Comparison of ENCODE assay signal across 8 mouse cellular contexts in genomic region chr14:118910332-118911222, GRCm38 (mm10). TPM values are rescaled to one million over a fixed set of nuclear protein-coding genes. Genes with fewer than 3 reads are reported as not detected.
DNase-seq lines count a peak whose midpoint lies in the region; ATAC-seq and TF ChIP-seq lines count a peak whose summit lies in the region.

No protein-coding gene starts in this region.

- no peak for TF ChIP-seq POLR2A in ES-Bruce4 (IDR thresholded peaks at IDR 0.05; ENCODE audit: insufficient read depth, low read length)
- TF ChIP-seq POLR2A in bone marrow macrophage, adult 2 months (IDR thresholded peaks at IDR 0.05; ENCODE audit: borderline replicate concordance, low read depth, low read length): no peak
- TF ChIP-seq POLR2A in embryonic fibroblast, embryonic 13.5 days (IDR thresholded peaks at IDR 0.05; ENCODE audit: low read depth, low read length): no peak

- no peaks in the 10 kb centered on the region for H3K27me3 ChIP-seq in ES-Bruce4 (ENCODE audit: control insufficient read depth, insufficient read depth, low read length, poor library complexity, severe bottlenecking)
- H3K27me3 ChIP-seq in kidney, embryonic 14.5 days (ENCODE audit: control insufficient read depth, insufficient read depth, low read length): no peaks in the 10 kb centered on the region
- no peaks in the 10 kb centered on the region for H3K27me3 ChIP-seq in liver, embryonic 11.5 days (replicated peaks; ENCODE audit: control insufficient read depth, insufficient read depth, low read length)

- H3K36me3 ChIP-seq in ES-Bruce4 (ENCODE audit: control insufficient read depth, insufficient read depth, low read length, poor library complexity, severe bottlenecking): peaks cover 4% of the 10 kb centered on the region; the same call in 1 of the 2 replicates
- H3K36me3 ChIP-seq in kidney, embryonic 14.5 days (ENCODE audit: control insufficient read depth, insufficient read depth, low read length): peaks cover 32% of the 10 kb centered on the region
- no peaks in the 10 kb centered on the region; the same call in 1 of the 2 replicates for H3K36me3 ChIP-seq in liver, embryonic 11.5 days (ENCODE audit: control insufficient read depth, insufficient read depth, low read length)

- peak; percentile 54 for TF ChIP-seq CTCF in ES-Bruce4 (IDR thresholded peaks at IDR 0.05; ENCODE audit: low read depth, low read length)
- peak; percentile 47 for TF ChIP-seq CTCF in bone marrow macrophage, adult 2 months (IDR thresholded peaks at IDR 0.05; ENCODE audit: low read depth, low read length)
- peak; percentile 35; the same call in 1 of the 2 replicates for TF ChIP-seq CTCF in embryonic fibroblast, embryonic 13.5 days (IDR thresholded peaks at IDR 0.05; ENCODE audit: borderline replicate concordance, insufficient read depth, low read length)

- no peak for TF ChIP-seq EP300 in ES-Bruce4 (IDR thresholded peaks at IDR 0.05; ENCODE audit: insufficient read depth, low read depth, low read length)

- DNase-seq in heart, adult 9 months (ENCODE audit: low spot score in 2 of 2): peak; percentile 37 to 68
- peak; percentile 49 for DNase-seq in liver, embryonic 11.5 days (ENCODE audit: low spot score)
- peak; percentile 76 for DNase-seq in naive thymus-derived CD4-positive, alpha-beta T cell, adult 2 months (ENCODE audit: low read depth)
- peak; percentile 87 for DNase-seq in testis, postnatal 10 days (ENCODE audit: low spot score)

- peak overlapping the region; percentile 18; the same call in 1 of the 2 replicates for H3K4me2 ChIP-seq in kidney, embryonic 14.5 days (replicated peaks; ENCODE audit: low read depth, low read length)
- H3K4me2 ChIP-seq in liver, embryonic 11.5 days: peak overlapping the region; percentile 50

- peak; percentile 53 for ATAC-seq in kidney, embryonic 14.5 days (ENCODE audit: low FRiP score, low TSS enrichment)
- peak; percentile 63 for ATAC-seq in liver, embryonic 11.5 days (replicated peaks; ENCODE audit: low FRiP score)

- H3K4me3 ChIP-seq in ES-Bruce4 (ENCODE audit: low read depth, low read length): no peak overlapping the region
- H3K4me3 ChIP-seq in bone marrow macrophage, adult 2 months (ENCODE audit: insufficient read depth, low read length): peak overlapping the region; percentile 55
- no peak overlapping the region for H3K4me3 ChIP-seq in embryonic fibroblast, embryonic 13.5 days (ENCODE audit: insufficient read depth, low read length)
- H3K4me3 ChIP-seq in kidney, embryonic 14.5 days (ENCODE audit: low read length): 0 out of 2 replicates have a peak overlapping the region, but pooled peaks have one; percentile 0
- peak overlapping the region; percentile 22; the same call in 1 of the 2 replicates for H3K4me3 ChIP-seq in liver, embryonic 11.5 days (ENCODE audit: low read depth, low read length)

- 39% methylated on average over 29 of the region's 29 CpGs for WGBS in kidney, embryonic 14.5 days
- WGBS in liver, embryonic 11.5 days: 50% methylated on average over 29 of the region's 29 CpGs

- H3K9ac ChIP-seq in ES-Bruce4 (ENCODE audit: low read depth, poor library complexity, severe bottlenecking): no peak overlapping the region
- H3K9ac ChIP-seq in kidney, embryonic 14.5 days (ENCODE audit: low read depth, low read length): no peak overlapping the region
- H3K9ac ChIP-seq in liver, embryonic 11.5 days (ENCODE audit: low read depth, low read length): peak overlapping the region; percentile 53; the same call in 1 of the 2 replicates

- no peak overlapping the region for H3K27ac ChIP-seq in ES-Bruce4 (ENCODE audit: insufficient read depth, low read length)
- no peak overlapping the region for H3K27ac ChIP-seq in bone marrow macrophage, adult 2 months (ENCODE audit: insufficient read depth, low read depth, low read length)
- H3K27ac ChIP-seq in embryonic fibroblast, embryonic 13.5 days (ENCODE audit: insufficient read depth, low read length): no peak overlapping the region
- H3K27ac ChIP-seq in kidney, embryonic 14.5 days (ENCODE audit: low read depth, low read length): peak overlapping the region; percentile 17; the same call in 1 of the 2 replicates
- no peak overlapping the region for H3K27ac ChIP-seq in liver, embryonic 11.5 days (ENCODE audit: low read depth, low read length)

- H3K4me1 ChIP-seq in ES-Bruce4 (ENCODE audit: control insufficient read depth, insufficient read depth, low read length): no peaks in the 10 kb centered on the region
- H3K4me1 ChIP-seq in bone marrow macrophage, adult 2 months (ENCODE audit: control insufficient read depth, insufficient read depth, low read length): no peaks in the 10 kb centered on the region
- no peaks in the 10 kb centered on the region for H3K4me1 ChIP-seq in embryonic fibroblast, embryonic 13.5 days (ENCODE audit: control insufficient read depth, insufficient read depth, low read length)
- H3K4me1 ChIP-seq in kidney, embryonic 14.5 days (ENCODE audit: control insufficient read depth, insufficient read depth, low read length): peaks cover 6% of the 10 kb centered on the region; the same call in 1 of the 2 replicates
- 0 out of 2 replicates have a peak, but pooled peaks cover 5% of the 10 kb centered on the region for H3K4me1 ChIP-seq in liver, embryonic 11.5 days (replicated peaks; ENCODE audit: control insufficient read depth, insufficient read depth, low read length)

- no peaks in the 10 kb centered on the region for H3K9me3 ChIP-seq in ES-Bruce4 (replicated peaks; ENCODE audit: control insufficient read depth, insufficient read depth, low read length, poor library complexity, severe bottlenecking)
- no peaks in the 10 kb centered on the region for H3K9me3 ChIP-seq in kidney, embryonic 14.5 days (ENCODE audit: control insufficient read depth, low read length)
- H3K9me3 ChIP-seq in liver, embryonic 11.5 days (ENCODE audit: control insufficient read depth, low read length): no peaks in the 10 kb centered on the region

RNA-seq across cellular contexts. Expression of gene Dzip1, which starts 14.7 kb away (rescaled TPM):
- 47.2 and 57.6 TPM in 2 replicates for polyA plus RNA-seq in ES-Bruce4 (2011; ENCODE audit: insufficient read depth, insufficient read length, low read depth, missing spikeins)
- polyA plus RNA-seq in bone marrow macrophage, adult 2 months (2012; ENCODE audit: insufficient read depth, insufficient read length, missing spikeins): 0.20 and 0.34 TPM in 2 replicates
- polyA plus RNA-seq in embryonic fibroblast, embryonic 13.5 days (2011; ENCODE audit: insufficient read length, low read depth, missing spikeins): 42.5 and 54.6 TPM in 2 replicates
- polyA plus RNA-seq in kidney, embryonic 14.5 days (2014; fragmentation: Nextera tagmentation; extraction: Ambion mirVana): 21.4 and 26.7 TPM in 2 replicates
- 7.2 and 7.8 TPM in 2 replicates for polyA plus RNA-seq in liver, embryonic 11.5 days (2014; fragmentation: Nextera tagmentation; extraction: Ambion mirVana)

RNA-seq across cellular contexts. Expression of gene Dnajc3, which starts 27.2 kb away (rescaled TPM):
- polyA plus RNA-seq in ES-Bruce4 (2011; ENCODE audit: insufficient read depth, insufficient read length, low read depth, missing spikeins): 32.4 and 33.2 TPM in 2 replicates
- 36.4 and 40.5 TPM in 2 replicates for polyA plus RNA-seq in bone marrow macrophage, adult 2 months (2012; ENCODE audit: insufficient read depth, insufficient read length, missing spikeins)
- polyA plus RNA-seq in embryonic fibroblast, embryonic 13.5 days (2011; ENCODE audit: insufficient read length, low read depth, missing spikeins): 53.6 and 54.3 TPM in 2 replicates
- polyA plus RNA-seq in kidney, embryonic 14.5 days (2014; fragmentation: Nextera tagmentation; extraction: Ambion mirVana): 35.3 and 46.7 TPM in 2 replicates
- 53.7 and 54.7 TPM in 2 replicates for polyA plus RNA-seq in liver, embryonic 11.5 days (2014; fragmentation: Nextera tagmentation; extraction: Ambion mirVana)

Comparison
In these comparisons a context has a peak if more than half of its experiments do, and no peak if none do; other contexts are left out.
1. H3K4me3 ChIP-seq: peak in bone marrow macrophage, adult 2 months (single experiment), kidney, embryonic 14.5 days (single experiment) and liver, embryonic 11.5 days (single experiment); none in ES-Bruce4 (single experiment) and embryonic fibroblast, embryonic 13.5 days (single experiment).
2. Peak in every context shown above with its lines, with median percentiles within 50 percentile points of each other: CTCF ChIP-seq and DNase-seq.